Mouse (Mus musculus): ENCODE results near the gene Hist1h2ak.

- TF ChIP-seq POLR2A (IDR thresholded peaks at IDR 0.05; ENCODE audit: low read depth, low read length): no peak
- no peak for TF ChIP-seq CTCF (IDR thresholded peaks at IDR 0.05; ENCODE audit: extremely low read depth, insufficient read length, insufficient replicate concordance, low read depth, low read length)
These were observed 1.3 kb downstream of the Hist1h2ak start for GRCm38 (mm10) chr13:21752356-21752755.
